Mouse (Mus musculus) MEL (cell line): ENCODE measurements at regions not wholly inside any gene's neighbourhood (a gene's known extent, or its start where the extent isn't known, plus 50 kb on each side); places are given as distances from the start of the nearest gene placed in this dataset.

Source experiments
- CHD1 ChIP-seq: IDR thresholded peaks from 2 replicates; pipeline ENCODE4 v1.6.1; 2012; ENCODE audit warnings: low read depth, mild to moderate bottlenecking, inconsistent platforms, low read length, improper control_type of control experiment
- CTCF ChIP-seq, 3 experiments: IDR thresholded peaks in 2 of 3; conservative IDR thresholded peaks in 1 of 3; 2 replicates each; pipeline ENCODE4 v1.5.1; 2011 to 2012; ENCODE audit warnings: low read length in 3 of 3, low read depth in 2 of 3, mild to moderate bottlenecking in 2 of 3, improper control_type of control experiment in 1 of 3, inconsistent platforms in 1 of 3, mixed read lengths in 1 of 3, moderate library complexity in 1 of 3; ENCODE audit not compliant: control insufficient read depth in 1 of 3, insufficient read depth in 1 of 3, poor library complexity in 1 of 3, severe bottlenecking in 1 of 3
- ELF1 ChIP-seq: IDR thresholded peaks from 2 replicates; pipeline ENCODE4 v1.6.1; 2014; ENCODE audit warnings: low read depth, mild to moderate bottlenecking, inconsistent platforms, low read length, improper control_type of control experiment, moderate library complexity
- KAT2A ChIP-seq: conservative IDR thresholded peaks from 2 replicates; pipeline ENCODE4 v1.6.1; 2012; ENCODE audit warnings: low read depth, low read length, improper control_type of control experiment, inconsistent platforms
- POLR2A ChIP-seq, 2 experiments: IDR thresholded peaks; 2 replicates each; pipeline ENCODE4 v1.6.1; 2011 to 2012; ENCODE audit warnings: low read length in 2 of 2, mild to moderate bottlenecking in 2 of 2, control low read depth in 1 of 2, improper control_type of control experiment in 1 of 2, low read depth in 1 of 2, moderate library complexity in 1 of 2; ENCODE audit not compliant: control insufficient read depth in 1 of 2, insufficient read depth in 1 of 2, poor library complexity in 1 of 2
- SMC3 ChIP-seq: IDR thresholded peaks from 2 replicates; pipeline ENCODE4 v1.6.1; 2011; ENCODE audit warnings: low read depth, low read length, improper control_type of control experiment
- ZC3H11A ChIP-seq: IDR thresholded peaks from 2 replicates; pipeline ENCODE4 v1.6.1; 2012; ENCODE audit warnings: low read depth, mild to moderate bottlenecking, inconsistent platforms, low read length, improper control_type of control experiment

GRCm38 (mm10) chr6:34242486-34242885, 65.6 kb upstream of the Slc35b4 start:
- no peak for TF ChIP-seq POLR2A (IDR thresholded peaks at IDR 0.05; ENCODE audit: control insufficient read depth in 1 of 2, insufficient read depth in 1 of 2, low read depth in 1 of 2, low read length in 2 of 2, poor library complexity in 1 of 2)
- no peak for TF ChIP-seq ELF1
- no peak for TF ChIP-seq SMC3
- TF ChIP-seq CTCF (IDR thresholded peaks at IDR 0.05 in 2 of 3, conservative IDR thresholded peaks at IDR 0.05 in 1 of 3; ENCODE audit: control insufficient read depth in 1 of 3, insufficient read depth in 1 of 3, low read depth in 2 of 3, low read length in 3 of 3, poor library complexity in 1 of 3, severe bottlenecking in 1 of 3): no peak
- TF ChIP-seq ZC3H11A: no peak
- TF ChIP-seq CHD1: no peak
- TF ChIP-seq KAT2A: no peak
